Mouse (Mus musculus): ENCODE results near the gene Tmcc1. TPM values are rescaled to one million over a fixed set of nuclear protein-coding genes. Genes with fewer than 3 reads are reported as not detected.
A peak's percentile ranks its signal among the peaks of the same experiment; 100 is the strongest.

Tmcc1 gene
- polyA plus RNA-seq, 1 experiment from 2014 or later, result 27.1 TPM

DNA sequence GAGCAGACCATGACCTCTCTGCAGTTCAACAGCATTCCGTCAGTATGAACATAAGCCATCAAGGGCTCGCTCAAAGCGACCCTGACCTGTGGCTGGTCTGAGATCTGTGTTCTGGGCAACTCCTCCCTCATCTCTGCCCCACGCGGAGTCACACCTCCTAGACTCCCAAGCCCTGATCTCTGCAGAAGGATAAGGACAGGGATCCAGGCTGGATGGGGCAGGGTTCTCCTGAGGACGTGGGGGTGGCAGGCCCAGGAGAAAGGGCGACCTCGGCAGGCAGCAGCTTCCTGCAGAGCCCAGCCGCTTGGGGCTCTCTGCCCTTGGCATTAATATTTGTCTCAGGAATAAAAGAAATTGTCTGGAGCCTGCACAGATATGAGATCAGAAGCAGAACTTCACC lies 207.7 kb downstream of the Tmcc1 start:
- peaks cover 7% of the 10 kb centered on the region; the same call in 1 of the 2 replicates for H3K4me1 ChIP-seq (ENCODE audit: control insufficient read depth, insufficient read depth, low read length)
- 67% methylated on average over 9 of the region's 9 CpGs for WGBS
- H3K9me3 ChIP-seq (replicated peaks; ENCODE audit: control insufficient read depth, low read length, poor library complexity, severe bottlenecking), result no peaks in the 10 kb centered on the region

DNA sequence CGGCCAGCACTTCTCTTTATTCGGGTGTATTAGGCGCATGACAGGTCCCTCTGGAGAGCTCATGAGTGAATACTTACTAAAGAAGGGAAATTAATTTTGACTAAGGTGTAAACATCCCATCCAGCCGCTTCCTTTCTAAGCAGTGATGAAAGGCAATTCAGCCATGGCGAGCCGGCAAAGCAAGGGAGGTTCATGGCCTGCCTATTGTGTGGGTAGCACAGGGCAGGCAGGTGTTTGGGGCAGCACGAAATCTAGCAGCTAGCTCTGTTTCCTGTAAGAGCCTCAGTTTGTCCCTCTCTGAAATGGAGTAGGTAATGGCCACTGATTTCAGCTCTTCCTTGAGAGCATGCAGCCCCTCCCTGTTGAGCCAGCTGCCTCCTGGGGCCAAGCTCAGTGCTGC lies 208.7 kb downstream of the Tmcc1 start:
- no peak overlapping the region for H3K4me2 ChIP-seq (ENCODE audit: low read length)
- H3K27me3 ChIP-seq (ENCODE audit: control insufficient read depth, insufficient read depth, low read depth, low read length), result no peaks in the 10 kb centered on the region; the same call in 1 of the 2 replicates
- ATAC-seq, result no peak
- no peak overlapping the region for H3K27ac ChIP-seq (ENCODE audit: low read length)
- H3K9ac ChIP-seq (ENCODE audit: low read depth, low read length), result no peak overlapping the region
- no peak overlapping the region for H3K4me3 ChIP-seq (ENCODE audit: low read depth, low read length)
- H3K4me1 ChIP-seq (ENCODE audit: control insufficient read depth, insufficient read depth, low read length), result peaks cover 7% of the 10 kb centered on the region; the same call in 1 of the 2 replicates
- WGBS, result 61% methylated on average over 7 of the region's 7 CpGs
- H3K36me3 ChIP-seq (ENCODE audit: control insufficient read depth, insufficient read depth, low read length), result no peaks in the 10 kb centered on the region
- H3K9me3 ChIP-seq (replicated peaks; ENCODE audit: control insufficient read depth, low read length, poor library complexity, severe bottlenecking), result no peaks in the 10 kb centered on the region

More for the DNA sequence above, 207.7 kb downstream of the Tmcc1 start:
- no peak for ATAC-seq
- Histone ChIP-seq H3K9ac (ENCODE audit: low read depth, low read length) (no peak overlapping the region), H3K4me2 (ENCODE audit: low read length) (no peak overlapping the region), H3K36me3 (ENCODE audit: control insufficient read depth, insufficient read depth, low read length) (no peaks in the 10 kb centered on the region), H3K4me3 (ENCODE audit: low read depth, low read length) (no peak overlapping the region), H3K27me3 (ENCODE audit: control insufficient read depth, insufficient read depth, low read depth, low read length) (peaks cover 2% of the 10 kb centered on the region), H3K27ac (ENCODE audit: low read length) (no peak overlapping the region)

DNA sequence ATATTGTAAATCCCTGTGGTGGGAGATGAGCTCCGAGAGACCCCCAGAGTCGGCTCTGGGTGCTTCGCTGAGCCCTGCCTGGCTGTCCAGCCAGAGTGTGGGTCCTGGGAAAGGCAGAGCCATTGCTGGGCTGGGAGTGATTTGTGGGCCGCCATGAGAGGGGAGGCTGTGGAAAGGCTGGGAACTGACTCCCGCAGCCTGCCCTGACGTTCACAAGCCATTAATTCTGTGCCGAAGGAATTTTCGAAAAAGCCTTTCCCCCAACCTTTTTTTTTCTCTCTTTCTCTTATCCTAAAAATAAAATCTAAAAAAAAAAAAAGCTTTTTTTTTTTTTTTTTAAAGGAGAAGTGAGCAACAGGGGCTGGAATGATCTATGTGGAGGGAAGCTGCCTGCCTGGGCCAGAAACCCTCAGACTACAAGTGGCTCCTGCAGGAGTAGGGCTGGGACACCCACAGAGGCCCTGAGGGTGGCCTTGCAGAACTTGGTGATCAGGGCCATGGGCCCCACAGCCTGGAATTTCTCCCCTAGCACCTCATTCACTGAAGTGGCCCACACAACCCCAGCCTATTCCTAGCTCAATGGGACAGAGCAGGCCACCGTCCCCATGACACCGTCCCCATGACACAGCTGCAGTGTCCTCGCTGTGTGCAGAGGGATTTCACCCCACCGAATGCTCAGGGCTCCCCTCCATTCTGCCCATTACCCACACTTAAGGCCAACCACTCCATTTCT lies 209.8 kb downstream of the Tmcc1 start:
- no peak overlapping the region for H3K9ac ChIP-seq (ENCODE audit: low read depth, low read length)
- no peak overlapping the region for H3K4me2 ChIP-seq (ENCODE audit: low read length)
- H3K27ac ChIP-seq (ENCODE audit: low read length), result no peak overlapping the region
- H3K36me3 ChIP-seq (ENCODE audit: control insufficient read depth, insufficient read depth, low read length), result no peaks in the 10 kb centered on the region
- H3K9me3 ChIP-seq (replicated peaks; ENCODE audit: control insufficient read depth, low read length, poor library complexity, severe bottlenecking), result no peaks in the 10 kb centered on the region
- H3K27me3 ChIP-seq (ENCODE audit: control insufficient read depth, insufficient read depth, low read depth, low read length), result no peaks in the 10 kb centered on the region
- ATAC-seq, result no peak
- H3K4me3 ChIP-seq (ENCODE audit: low read depth, low read length), result no peak overlapping the region
- H3K4me1 ChIP-seq (ENCODE audit: control insufficient read depth, insufficient read depth, low read length), result peaks cover 7% of the 10 kb centered on the region; the same call in 1 of the 2 replicates
- WGBS, result 71% methylated on average over 12 of the region's 12 CpGs

GRCm38 (mm10) chr6:115982889-115983288 lies 210.4 kb downstream of the Tmcc1 start:
- H3K4me1 ChIP-seq (ENCODE audit: control insufficient read depth, insufficient read depth, low read length), result peaks cover 7% of the 10 kb centered on the region; the same call in 1 of the 2 replicates
- H3K9me3 ChIP-seq (replicated peaks; ENCODE audit: control insufficient read depth, low read length, poor library complexity, severe bottlenecking), result no peaks in the 10 kb centered on the region
- no peak overlapping the region for H3K4me2 ChIP-seq (ENCODE audit: low read length)
- no peak overlapping the region for H3K4me3 ChIP-seq (ENCODE audit: low read depth, low read length)
- no peaks in the 10 kb centered on the region for H3K36me3 ChIP-seq (ENCODE audit: control insufficient read depth, insufficient read depth, low read length)
- no peak overlapping the region for H3K27ac ChIP-seq (ENCODE audit: low read length)
- no peak overlapping the region for H3K9ac ChIP-seq (ENCODE audit: low read depth, low read length)
- 61% methylated on average over 7 of the region's 7 CpGs for WGBS
- ATAC-seq, result no peak
- no peaks in the 10 kb centered on the region for H3K27me3 ChIP-seq (ENCODE audit: control insufficient read depth, insufficient read depth, low read depth, low read length)

DNA sequence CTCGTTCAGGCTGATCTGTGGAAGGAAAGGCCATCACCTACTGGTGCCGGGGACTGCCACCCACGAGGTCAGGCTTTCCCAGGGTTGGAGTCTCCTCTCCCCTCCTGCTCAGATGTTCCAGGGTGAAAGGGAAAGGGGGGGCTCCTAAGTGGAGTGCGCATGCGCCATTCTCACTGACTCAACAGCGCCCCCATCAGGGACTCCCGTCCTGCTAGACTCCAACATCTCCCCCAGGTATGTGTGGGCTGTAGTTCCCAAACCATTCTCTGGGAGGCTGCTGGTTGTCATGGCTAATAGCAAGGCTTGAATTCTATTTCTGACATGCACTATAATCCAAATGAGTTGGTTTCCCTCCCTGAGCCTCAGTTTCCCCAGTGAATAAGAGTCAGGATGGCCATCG lies 214.7 kb downstream of the Tmcc1 start:
- 65% methylated on average over 8 of the region's 8 CpGs for WGBS

DNA sequence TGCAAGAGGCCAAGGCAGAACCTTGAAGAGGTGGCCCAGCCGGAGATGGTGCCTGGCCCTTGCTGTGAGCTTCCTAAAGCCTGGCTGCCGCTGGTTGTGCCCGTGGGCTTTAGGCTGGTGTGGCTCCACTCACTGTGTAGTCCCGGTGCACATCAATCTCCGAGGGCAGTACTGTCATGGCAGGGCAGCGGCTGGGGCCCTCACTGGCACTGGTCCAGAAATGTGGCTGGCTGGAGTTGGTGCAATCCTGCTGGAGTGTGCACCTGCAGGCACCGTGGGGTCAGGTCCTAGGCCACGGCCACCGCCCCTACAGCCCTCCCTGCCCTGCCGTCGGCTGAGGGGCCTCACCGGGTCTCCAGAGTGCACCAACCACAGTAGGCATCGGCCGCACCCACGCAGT lies 215.5 kb downstream of the Tmcc1 start:
- Histone ChIP-seq H3K4me3 (ENCODE audit: low read depth, low read length) (no peak overlapping the region), H3K27ac (ENCODE audit: low read length) (no peak overlapping the region), H3K36me3 (ENCODE audit: control insufficient read depth, insufficient read depth, low read length) (no peaks in the 10 kb centered on the region), H3K9me3 (replicated peaks; ENCODE audit: control insufficient read depth, low read length, poor library complexity, severe bottlenecking) (no peaks in the 10 kb centered on the region), H3K27me3 (ENCODE audit: control insufficient read depth, insufficient read depth, low read depth, low read length) (no peaks in the 10 kb centered on the region), H3K4me2 (ENCODE audit: low read length) (no peak overlapping the region), H3K9ac (ENCODE audit: low read depth, low read length) (no peak overlapping the region), H3K4me1 (ENCODE audit: control insufficient read depth, insufficient read depth, low read length) (no peaks in the 10 kb centered on the region)
- 84% methylated on average over 15 of the region's 15 CpGs for WGBS
- ATAC-seq, result no peak

More for the DNA sequence above, 214.7 kb downstream of the Tmcc1 start:
- Histone ChIP-seq H3K27ac (ENCODE audit: low read length) (no peak overlapping the region), H3K9me3 (replicated peaks; ENCODE audit: control insufficient read depth, low read length, poor library complexity, severe bottlenecking) (no peaks in the 10 kb centered on the region), H3K27me3 (ENCODE audit: control insufficient read depth, insufficient read depth, low read depth, low read length) (no peaks in the 10 kb centered on the region), H3K4me1 (ENCODE audit: control insufficient read depth, insufficient read depth, low read length) (no peaks in the 10 kb centered on the region), H3K4me3 (ENCODE audit: low read depth, low read length) (no peak overlapping the region), H3K9ac (ENCODE audit: low read depth, low read length) (no peak overlapping the region), H3K4me2 (ENCODE audit: low read length) (no peak overlapping the region), H3K36me3 (ENCODE audit: control insufficient read depth, insufficient read depth, low read length) (no peaks in the 10 kb centered on the region)
- no peak for ATAC-seq

DNA sequence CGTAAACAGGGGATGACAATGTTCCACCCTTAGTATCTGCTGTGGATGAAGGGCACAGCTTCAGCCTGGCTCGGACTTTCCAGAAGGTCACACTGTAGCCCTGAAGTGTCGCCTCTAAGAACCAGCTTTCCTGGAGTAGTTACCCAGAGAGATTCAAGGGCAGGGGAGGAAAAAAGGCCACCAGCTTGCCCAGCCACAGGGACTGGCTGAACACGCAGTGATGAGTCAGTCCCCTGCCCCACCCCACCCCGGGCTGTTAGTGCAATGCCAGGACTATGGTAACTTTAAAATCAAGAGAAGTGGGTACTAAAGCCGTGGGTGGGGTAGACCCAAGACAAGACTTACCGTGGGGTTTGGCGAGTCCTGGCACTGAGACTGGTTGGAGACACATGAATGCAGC lies 217.7 kb downstream of the Tmcc1 start:
- Histone ChIP-seq H3K4me3 (ENCODE audit: low read depth, low read length) (no peak overlapping the region), H3K36me3 (ENCODE audit: control insufficient read depth, insufficient read depth, low read length) (no peaks in the 10 kb centered on the region), H3K9ac (ENCODE audit: low read depth, low read length) (no peak overlapping the region), H3K4me2 (ENCODE audit: low read length) (no peak overlapping the region), H3K27me3 (ENCODE audit: control insufficient read depth, insufficient read depth, low read depth, low read length) (no peaks in the 10 kb centered on the region), H3K9me3 (replicated peaks; ENCODE audit: control insufficient read depth, low read length, poor library complexity, severe bottlenecking) (no peaks in the 10 kb centered on the region), H3K4me1 (ENCODE audit: control insufficient read depth, insufficient read depth, low read length) (no peaks in the 10 kb centered on the region), H3K27ac (ENCODE audit: low read length) (no peak overlapping the region)
- no peak for ATAC-seq
- 88% methylated on average over 8 of the region's 8 CpGs for WGBS

- ATAC-seq, result peak; percentile 49
- WGBS, result 68% methylated on average over 16 of the region's 16 CpGs
- H3K4me2 ChIP-seq (ENCODE audit: low read length), result no peak overlapping the region
- H3K9me3 ChIP-seq (replicated peaks; ENCODE audit: control insufficient read depth, low read length, poor library complexity, severe bottlenecking), result no peaks in the 10 kb centered on the region
- H3K36me3 ChIP-seq (ENCODE audit: control insufficient read depth, insufficient read depth, low read length), result no peaks in the 10 kb centered on the region
- peak overlapping the region; percentile 42; the same call in 1 of the 2 replicates for H3K27ac ChIP-seq (ENCODE audit: low read length)
- H3K4me3 ChIP-seq (ENCODE audit: low read depth, low read length), result no peak overlapping the region
- H3K4me1 ChIP-seq (ENCODE audit: control insufficient read depth, insufficient read depth, low read length), result no peaks in the 10 kb centered on the region
- H3K27me3 ChIP-seq (ENCODE audit: control insufficient read depth, insufficient read depth, low read depth, low read length), result no peaks in the 10 kb centered on the region
- no peak overlapping the region for H3K9ac ChIP-seq (ENCODE audit: low read depth, low read length)
These were observed 219.2 kb downstream of the Tmcc1 start for GRCm38 (mm10) chr6:115973881-115974662.
